Comparison of ENCODE assay signal across 14 mouse cellular contexts in the genomic region with DNA sequence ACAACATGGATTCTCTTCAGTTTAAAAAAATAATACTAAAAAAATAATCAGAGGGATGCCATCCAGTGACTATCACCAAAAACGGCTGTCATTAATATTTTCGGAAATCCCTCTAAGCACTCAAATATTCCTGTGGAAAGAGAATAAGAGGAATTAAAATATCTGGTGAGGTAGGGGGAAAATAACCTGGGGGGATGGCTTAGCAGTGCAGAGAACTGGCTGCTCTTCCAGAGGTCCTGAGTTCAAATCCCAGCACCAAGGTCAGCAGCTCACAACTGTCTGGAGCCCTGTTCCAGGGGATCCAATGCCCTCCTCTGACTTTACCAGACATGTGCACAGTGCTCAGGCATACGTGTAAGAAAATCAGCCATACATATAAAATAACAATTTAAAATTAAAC.
"Had no signal": no experiment of that assay in that cellular context is flagged by ENCODE, and none has a peak within 500 bp of the region (broad histone marks: within the 10 kb centered on the region; RNA-seq: fewer than 3 reads in every experiment).

No protein-coding gene starts in this region.

- DNase-seq: heart, postnatal 10 days; heart, postnatal 36 days; heart, postnatal 4 days; kidney, adult 11 months; kidney, adult 18-20 months; kidney, adult 2 months; kidney, adult 8-10 months; kidney, adult 9 months; kidney, postnatal 10 days; kidney, postnatal 14 days; kidney, postnatal 25 days; kidney, postnatal 36 days; layer of hippocampus, adult 9-11 months; layer of hippocampus, postnatal 36 days had no signal
